Mouse (Mus musculus): ENCODE measurements around the gene Ak6.
A peak's percentile ranks its signal among the peaks of the same experiment; 100 is the strongest.

Gene Ak6

DNA sequence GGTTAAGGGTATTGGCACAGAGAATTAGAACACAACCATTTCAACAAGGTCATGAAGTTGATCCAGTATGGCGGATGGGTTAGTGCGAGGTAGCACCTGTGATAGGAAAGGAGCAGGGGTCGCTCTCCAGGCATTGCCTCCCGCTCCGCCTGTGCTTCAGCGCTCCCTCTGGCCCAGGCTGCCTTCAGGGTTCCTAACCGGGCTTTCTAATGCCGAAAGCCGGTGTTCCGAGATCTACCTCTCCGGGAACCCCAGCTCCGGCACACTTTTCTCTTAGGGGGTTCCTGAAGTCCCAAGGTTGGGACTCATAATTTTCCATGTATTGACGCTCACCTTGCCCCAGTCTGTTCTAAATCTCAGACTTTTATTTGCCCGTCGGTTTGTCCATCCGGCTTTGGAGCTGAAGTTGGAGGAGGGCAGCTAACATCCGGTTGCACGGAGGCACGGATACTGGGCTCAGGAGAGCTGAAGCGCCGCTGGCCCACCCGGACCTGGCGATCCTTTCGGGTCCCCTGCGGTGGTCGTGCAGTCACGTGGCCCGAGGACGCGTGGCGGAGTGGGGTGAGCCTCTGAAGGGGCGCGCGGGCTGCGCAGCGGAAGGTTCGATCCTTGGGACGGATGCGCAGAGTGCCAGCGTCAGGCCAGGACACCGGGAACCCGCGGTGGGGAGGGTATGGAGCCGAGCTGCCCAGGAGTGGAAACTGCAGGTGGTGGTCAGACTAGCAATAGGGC lies 18.7 kb downstream of the Ak6 start, which contains the start of gene Ccdc125:
Gene Ccdc125 (plus strand): TSS at position 427 of the 732 bp plus-strand sequence.
- DNase-seq (ENCODE audit: extremely low read depth, low read depth) = no peak

DNA sequence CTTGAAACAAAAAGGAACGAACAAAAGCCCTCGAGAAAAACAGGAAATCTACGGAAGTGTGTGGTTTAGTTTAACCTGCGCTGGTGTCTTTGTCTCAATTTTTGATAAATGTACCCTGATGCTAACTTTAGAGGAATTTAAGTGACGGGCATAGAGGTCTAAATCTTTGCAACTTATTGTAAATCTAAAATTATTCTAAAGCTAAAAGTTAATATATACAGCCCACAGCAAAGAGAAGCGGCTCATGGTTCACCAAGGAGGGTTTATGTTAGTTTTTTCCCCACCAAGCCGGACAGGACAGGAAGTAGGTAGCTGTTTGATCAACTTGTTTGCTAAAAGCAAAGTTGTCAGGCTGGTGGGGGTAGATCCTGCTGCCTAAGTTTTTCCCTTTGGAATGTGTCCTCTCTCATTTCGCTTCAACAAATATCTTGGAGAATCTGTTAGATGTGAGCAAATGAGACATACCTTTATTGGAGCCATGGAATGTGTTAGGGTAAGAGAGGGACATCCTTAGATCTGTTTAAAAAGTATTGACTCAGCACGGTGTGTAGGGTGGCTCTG lies 19.5 kb downstream of the Ak6 start:
- no peak for DNase-seq (ENCODE audit: extremely low read depth, low read depth)

DNA sequence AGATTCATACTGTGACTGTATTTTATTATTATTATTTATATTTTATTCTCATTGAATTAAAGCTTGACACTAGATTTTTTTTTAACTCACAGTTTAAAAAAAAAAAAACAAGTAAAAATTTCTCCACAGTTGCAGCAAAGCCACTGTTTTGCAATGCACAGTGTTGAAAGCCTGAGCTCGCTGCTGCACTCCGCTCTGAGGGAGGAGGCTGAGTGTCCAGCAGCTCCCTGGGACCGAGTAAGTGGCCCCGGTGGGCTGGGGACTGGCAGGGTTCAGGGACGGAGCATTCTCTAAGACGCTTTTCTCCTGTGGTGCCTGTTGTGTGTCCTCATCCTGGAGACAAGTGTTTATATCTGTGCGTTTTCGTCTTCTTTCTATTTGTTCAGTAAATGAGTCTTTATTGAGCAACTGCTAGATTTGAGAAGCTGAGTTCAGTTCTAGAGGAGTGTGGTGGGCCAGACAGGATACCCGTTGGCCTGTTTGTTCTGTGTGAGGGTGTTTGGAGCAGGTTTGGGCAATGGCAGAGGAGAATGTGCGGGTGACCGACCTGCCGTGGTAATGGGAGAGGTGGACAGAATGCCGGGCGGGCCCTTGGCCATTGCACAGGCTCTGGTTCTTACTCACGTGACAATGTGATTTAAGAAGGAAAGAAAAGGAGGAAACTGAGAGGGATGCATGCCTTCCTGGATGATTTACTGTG lies 25.3 kb downstream of the Ak6 start:
- no peak for DNase-seq (ENCODE audit: extremely low read depth, low read depth)

DNA sequence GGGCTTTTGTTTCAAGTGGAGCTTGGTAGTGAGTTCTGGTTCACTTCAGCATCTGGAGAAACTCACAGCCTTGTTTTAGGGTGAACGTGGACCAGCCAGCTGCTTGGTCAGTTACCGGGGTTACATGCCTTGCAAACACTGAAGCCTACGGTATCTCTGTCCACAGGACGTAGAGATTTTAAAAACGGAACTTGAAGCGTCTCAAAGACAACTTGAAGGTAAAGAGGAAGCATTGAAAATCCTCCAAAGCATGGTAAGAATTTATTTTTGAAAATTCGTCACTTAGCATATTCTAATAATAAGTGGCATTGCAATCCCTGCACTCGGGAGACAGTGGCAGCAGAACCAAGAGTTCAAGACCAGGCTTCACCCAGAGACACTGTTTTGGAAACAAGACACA lies 30.8 kb downstream of the Ak6 start:
- DNase-seq (ENCODE audit: extremely low read depth, low read depth) = no peak

DNA sequence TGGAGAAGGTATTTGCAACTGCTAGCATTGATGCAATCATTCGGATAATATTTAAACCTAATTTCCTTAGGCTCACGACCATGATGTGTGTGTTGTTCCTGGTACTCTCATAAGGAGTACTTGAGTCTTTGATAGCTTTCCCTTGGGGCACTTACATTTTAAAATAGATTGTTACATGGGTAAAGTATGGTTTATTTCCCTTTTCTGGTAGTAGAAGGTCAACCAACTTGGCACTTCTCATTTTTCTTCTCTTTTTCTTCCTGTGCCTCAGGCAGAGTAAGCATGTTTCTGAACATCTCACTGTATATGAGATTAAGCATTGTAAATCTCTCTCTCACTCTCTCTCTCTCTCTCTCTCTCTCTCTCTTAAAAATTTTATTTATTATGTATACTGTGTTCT lies 32.1 kb downstream of the Ak6 start:
- DNase-seq (ENCODE audit: extremely low read depth, low read depth) = peak; percentile 25

DNA sequence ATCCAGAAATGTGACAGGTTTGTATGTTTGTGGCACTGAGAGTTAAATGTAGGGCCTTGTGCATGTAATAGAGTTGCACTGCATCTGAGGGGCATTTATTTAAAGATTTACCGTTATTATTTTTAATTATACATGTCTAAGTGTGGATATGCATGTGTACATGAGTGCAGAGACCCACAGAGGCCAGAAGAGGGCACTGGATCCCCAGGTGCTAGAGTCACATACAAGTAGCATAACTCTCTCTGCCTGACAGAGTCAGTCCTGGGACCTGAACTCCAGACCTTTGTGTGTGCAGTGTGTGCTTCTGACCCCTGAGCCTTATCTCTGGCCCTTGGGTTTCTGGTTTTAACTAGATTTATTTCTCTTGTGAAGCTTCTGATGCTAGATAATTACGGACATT lies 33.6 kb downstream of the Ak6 start:
- peak; percentile 59 for DNase-seq (ENCODE audit: extremely low read depth, low read depth)

DNA sequence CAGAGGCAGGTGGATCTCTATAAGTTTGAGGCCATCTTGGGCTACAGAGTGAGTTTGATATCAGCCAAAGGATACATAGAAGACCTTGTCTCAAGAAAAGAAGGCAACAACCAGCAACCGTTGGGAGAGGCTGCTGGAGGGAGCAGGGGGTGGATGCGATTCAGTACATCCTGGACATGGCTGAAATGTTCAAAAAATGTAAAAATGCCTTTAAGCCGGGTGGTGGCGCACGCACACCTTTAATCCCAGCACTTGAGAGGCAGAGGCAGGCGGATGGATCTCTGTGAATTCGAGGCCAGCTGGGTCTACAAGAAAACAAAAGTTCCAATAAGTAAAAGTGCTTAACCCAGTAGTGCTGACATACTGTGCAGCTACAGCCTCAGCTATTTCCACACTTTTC lies 36.7 kb downstream of the Ak6 start:
- no peak for DNase-seq (ENCODE audit: extremely low read depth, low read depth)

DNA sequence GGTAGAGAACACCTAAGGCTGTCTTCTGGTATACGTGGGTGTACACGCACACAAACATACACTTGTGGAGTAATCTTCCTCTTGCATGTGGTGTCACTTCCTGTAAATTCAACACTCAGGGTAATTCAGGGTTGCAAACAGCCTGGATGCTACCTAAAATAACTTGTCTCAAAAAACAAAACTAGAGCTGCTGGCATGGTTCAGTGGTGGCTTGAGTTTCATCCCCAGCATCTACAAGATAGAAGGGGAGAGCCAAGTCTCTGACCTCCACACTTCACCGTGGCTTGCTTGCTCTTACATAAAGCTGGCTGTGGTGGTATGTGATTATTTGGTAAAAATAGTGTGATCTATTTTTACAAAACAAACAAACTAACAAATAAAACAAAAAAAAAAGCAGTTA lies 46.8 kb downstream of the Ak6 start:
- DNase-seq (ENCODE audit: extremely low read depth, low read depth) = no peak

DNA sequence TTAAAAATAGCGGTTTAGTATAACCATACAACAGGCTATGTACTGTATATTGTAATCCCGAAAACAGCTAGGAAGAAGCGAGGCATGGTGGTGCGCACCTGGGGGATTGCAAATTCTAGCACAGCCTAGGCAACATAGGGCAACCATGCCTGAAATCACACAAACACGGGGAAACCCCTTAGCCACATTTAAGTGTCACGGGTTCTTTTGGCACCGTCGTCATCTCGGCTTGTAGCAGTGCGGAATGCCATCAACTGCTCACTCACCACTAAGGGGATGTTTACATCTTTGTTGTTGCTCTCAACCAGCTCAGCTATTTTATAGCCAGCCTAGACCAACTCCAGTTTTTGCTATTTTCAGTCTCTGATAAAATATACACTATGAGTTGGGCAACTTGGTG lies 48.1 kb downstream of the Ak6 start:
- no peak for DNase-seq (ENCODE audit: extremely low read depth, low read depth)

DNA sequence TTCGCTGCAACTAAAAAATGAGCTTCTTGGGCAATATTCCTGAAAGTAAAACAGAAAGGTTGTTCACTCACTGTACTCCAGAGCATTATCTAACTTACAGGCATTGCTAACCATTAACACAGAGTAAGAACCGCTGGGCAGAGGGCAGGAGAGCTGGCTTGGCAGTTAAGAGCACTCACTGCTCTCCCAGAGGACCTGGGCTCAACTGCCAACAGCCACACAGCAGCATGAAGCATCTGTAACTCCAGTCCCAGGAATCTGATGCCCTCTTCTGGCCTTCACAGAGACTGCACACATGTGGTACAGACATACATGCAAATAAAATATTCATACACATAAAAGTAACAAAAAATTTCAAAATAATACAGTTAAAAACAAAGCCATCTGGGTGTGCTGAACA lies 52.7 kb downstream of the Ak6 start:
- no peak for DNase-seq (ENCODE audit: extremely low read depth, low read depth)

DNA sequence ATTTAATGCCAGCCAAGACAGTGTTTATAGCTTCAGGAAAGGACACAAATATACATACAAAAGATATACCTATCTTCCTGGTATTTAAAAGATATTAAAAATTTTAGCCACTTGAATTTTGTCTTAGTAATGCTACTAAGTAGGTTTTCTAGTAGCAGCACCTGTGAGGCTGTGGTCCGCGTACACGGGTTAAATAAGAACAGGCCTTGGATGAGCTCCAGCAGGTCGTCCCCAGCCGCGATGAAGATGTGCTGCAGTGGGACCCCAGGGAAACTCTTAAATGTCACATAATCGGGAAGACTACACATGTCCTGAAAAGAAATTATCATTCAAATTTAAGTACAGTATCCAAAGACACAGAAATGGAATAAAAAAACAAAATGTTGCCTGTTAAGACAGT lies 55.4 kb downstream of the Ak6 start:
- DNase-seq (ENCODE audit: extremely low read depth, low read depth) = no peak

DNA sequence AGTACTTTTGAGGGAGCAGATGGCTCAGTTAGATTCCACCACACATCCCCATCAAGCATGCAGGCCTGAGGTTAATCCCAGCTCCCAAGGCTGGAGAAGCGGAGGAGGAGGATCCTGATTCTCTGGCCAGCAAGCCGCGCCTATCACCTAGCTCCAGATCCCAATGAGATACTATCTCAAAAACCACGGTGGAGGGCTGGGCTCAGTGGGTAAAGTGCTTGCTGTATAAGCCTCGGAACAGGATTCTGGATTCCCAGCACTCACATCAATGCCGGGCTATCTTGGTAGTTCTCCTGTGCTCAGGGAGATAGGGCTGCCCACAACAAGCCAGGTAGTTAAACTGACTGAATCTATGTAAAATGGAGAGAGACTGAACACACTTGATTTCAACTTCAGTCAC lies 64.7 kb downstream of the Ak6 start:
- no peak for DNase-seq (ENCODE audit: extremely low read depth, low read depth)
